Mouse (Mus musculus) C2C12 (cell line): ENCODE data around the gene Slc25a41.

Source experiments
- CTCF ChIP-seq: IDR thresholded peaks from one replicate; pipeline ENCODE4 v1.5.1; 2011; ENCODE audit not compliant: control insufficient read depth, insufficient read depth, insufficient read length
- FOSL1 ChIP-seq: IDR thresholded peaks from one replicate; pipeline ENCODE4 v1.8.0; 2011; ENCODE audit warnings: mild to moderate bottlenecking, low read length; ENCODE audit not compliant: poor library complexity, insufficient read depth, severe bottlenecking
- MAX ChIP-seq: IDR thresholded peaks from one replicate; pipeline ENCODE4 v1.6.1; 2011; ENCODE audit warnings: mild to moderate bottlenecking, control low read depth
- MYOD1 ChIP-seq: IDR thresholded peaks from one replicate; pipeline ENCODE4 v1.6.1; 2011; ENCODE audit warnings: low read depth; ENCODE audit not compliant: control insufficient read depth, insufficient read length
- MYOG ChIP-seq: IDR thresholded peaks from one replicate; pipeline ENCODE4 v1.6.1; 2011; ENCODE audit not compliant: control insufficient read depth, insufficient read length; ENCODE audit errors: extremely low read depth
- USF1 ChIP-seq: IDR thresholded peaks from one replicate; pipeline ENCODE4 v1.6.1; 2011; ENCODE audit warnings: low read depth, mild to moderate bottlenecking, control low read depth, moderate library complexity

- TF ChIP-seq CTCF = no peak
- TF ChIP-seq MYOD1 = no peak
- no peak for TF ChIP-seq MAX
- TF ChIP-seq USF1 = no peak
- TF ChIP-seq MYOG = no peak
- TF ChIP-seq FOSL1 = no peak
These were observed 18.1 kb upstream of the Slc25a41 start, which contains the start of gene Slc25a23 for GRCm38 (mm10) chr17:57059486-57059977.
